Mouse (Mus musculus) cerebellum, adult 8-10 months (tissue): ENCODE data around the gene Fnbp1.
A peak's percentile ranks its signal among the peaks of the same experiment; 100 is the strongest.

ENCODE experiments used
- DNase-seq: peaks from one replicate; pipeline ENCODE4 v3.0.0; 2022

Gene Fnbp1

DNA sequence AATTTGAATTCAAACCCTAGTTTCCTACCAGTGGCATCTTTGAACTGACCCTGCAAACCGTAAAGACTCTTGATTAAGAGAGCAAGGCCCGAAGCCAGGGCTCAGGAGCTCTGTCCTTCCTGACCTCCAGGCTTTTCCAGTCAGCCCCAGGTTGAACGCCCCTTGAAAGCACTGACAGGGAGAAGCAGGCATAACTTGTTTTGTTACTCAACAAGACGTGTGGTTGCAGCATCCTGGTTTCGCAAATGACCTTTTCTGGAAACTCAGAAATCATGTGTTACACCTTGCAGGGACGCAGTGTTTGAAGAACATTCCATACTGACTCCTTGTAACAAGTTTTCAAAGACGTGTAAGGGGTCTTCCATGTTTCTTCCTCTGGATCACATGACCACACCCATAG, 5.2 kb upstream of the Fnbp1 start:
- DNase-seq: no peak

DNA sequence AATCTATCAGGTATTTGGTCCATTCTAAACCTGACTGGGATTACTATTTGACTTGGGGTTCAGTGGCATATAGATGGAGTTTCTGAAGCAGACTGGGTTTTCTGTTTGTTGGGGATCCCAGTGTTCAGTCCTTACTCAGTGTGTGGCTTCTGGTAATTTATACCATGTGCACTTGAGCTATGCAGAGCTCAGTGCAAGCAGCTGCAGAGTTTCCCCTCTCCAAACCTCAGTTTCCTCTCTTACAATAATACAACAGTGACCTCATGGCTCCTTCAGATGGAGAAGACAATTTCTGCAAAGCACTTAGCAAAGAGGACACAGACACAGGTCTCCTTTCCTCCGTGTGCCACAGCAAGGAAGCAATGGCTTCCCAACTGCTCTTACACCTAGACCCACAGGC, 3.1 kb upstream of the Fnbp1 start:
- no peak for DNase-seq

DNA sequence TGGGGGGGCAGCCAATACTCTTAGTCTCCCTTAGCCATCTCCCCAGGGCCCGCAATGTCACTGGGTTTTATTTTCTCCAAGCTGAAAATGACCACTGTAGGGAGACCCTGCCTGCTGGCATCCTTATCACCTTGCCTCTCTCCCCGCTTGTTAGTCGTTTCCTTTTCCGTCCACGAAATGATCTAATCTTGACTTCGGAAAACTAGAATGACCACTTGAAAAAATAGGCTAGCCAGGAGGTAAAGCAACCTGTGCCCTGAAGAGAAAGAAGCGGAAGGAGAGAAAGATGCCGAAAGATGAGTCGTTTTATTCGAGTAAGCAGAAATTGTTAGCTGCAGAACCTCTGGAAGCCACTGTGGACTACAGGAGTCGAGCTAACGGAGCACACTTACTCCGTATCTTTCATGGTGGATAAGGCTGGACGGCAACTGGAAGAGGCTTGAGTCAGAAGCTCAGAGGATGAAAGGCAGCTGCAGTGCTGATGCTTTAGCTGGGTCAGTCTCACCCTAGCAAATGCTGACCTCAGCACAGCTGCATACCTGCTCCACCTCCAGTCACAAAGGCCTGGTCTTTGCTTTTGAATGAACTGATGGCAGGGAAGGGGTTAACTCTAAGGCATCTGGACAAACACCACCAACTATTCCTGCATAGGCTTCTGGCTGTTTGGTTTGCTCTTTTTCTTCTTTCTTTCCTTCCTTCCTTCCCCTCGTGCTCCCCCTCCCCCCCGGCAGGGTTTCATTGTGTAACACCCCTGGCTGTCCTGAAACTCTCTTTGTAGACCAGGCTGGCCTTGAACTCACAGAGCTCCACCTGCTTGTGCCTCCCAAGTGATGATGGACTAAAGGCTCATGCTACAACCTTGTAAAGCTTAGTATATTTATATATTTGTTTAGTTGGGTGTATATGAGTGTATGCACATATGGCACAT, 2.2 kb upstream of the Fnbp1 start:
- DNase-seq: no peak

DNA sequence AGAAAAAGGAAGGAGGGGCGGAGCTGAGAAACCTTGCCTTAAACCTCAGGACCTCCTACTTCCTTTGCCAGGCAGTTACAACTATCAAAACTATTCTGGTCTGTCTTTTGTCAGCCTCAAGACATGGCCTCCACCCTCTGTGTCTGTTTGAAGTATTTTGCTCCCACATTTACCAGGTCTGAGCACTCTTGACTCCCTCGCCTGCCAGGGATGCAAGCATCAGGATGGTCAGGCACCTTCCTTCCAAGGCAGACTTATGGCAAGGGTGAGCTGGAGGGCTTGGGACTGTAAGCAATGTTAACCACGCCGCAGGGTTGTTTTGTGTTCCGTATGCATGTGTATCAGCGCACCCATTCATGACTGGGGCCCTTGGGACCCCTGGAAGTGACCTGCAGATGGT, 1.5 kb upstream of the Fnbp1 start:
- no peak for DNase-seq

DNA sequence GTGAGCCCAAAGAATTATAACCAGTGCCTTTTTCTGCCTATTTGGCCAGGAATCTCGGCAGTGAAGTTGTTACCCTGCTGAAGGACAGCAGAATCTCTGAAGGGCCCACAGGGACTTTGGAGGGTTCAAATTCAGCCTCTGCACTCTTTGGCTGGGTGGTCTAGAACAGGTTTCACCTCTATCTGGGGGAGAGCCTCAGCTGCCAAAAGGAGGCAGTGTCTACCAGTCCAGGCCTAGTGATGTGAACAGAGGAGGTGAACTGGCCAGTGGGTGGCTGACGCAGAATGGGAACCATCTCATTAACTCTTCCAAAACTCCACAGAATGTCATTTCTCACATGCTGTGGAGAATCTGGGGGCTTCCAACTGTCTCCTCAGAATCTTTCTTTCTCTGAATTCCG, 697 bp upstream of the Fnbp1 start:
- DNase-seq: peak; percentile 39

DNA sequence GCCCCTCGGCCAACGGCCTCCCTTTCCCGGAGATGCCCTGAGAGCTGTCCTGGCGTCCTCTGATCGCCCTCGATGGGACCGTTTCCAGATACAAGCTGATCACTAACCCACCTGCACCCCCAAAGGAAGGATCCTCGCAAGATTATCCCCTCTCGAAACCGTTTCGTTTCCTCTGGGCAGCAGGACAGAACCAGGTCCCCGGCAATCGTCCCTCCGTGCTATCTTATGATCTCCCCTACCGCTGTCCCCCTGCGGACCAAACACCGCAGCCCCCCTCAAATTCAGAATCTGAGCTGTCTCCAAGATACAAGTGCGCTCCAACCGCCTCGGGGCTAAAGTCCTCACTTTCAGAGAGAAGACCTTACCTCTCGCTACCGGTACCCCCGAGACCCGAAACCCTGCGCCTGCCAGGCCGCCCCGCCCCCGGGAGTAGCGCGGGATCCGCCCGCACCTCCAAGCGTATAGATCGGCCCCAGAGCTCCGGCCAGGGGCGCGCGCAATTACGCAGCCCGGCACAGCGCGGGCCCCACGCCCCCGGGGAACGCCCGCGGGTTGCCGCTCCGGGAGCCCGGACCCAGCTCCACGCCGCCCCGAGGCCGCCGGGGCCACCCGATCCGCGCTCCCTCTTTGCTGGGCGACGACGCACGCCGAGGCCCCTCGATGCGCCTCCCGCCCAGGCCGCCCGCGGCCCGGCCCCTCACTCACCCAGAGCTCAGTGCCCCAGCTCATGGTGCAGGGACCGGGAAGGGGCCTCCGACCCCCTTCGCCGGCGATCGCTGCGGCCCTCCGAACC, 538 bp downstream of the Fnbp1 start:
- peak; percentile 63 for DNase-seq

DNA sequence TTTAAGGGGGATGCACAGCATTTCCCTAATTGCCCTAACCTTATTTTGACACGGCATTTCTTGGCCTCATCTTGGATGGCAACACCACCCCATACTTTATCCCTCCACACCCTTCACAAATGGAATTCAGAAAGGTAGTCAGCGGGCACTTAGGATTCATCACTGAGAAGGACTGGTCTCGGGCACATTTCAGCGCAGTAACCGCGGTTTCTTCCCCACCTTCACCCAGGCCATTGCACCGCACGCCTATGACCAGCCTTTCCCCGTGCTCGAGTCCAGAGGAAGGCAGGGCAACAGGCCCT, 1.1 kb downstream of the Fnbp1 start:
- no peak for DNase-seq

DNA sequence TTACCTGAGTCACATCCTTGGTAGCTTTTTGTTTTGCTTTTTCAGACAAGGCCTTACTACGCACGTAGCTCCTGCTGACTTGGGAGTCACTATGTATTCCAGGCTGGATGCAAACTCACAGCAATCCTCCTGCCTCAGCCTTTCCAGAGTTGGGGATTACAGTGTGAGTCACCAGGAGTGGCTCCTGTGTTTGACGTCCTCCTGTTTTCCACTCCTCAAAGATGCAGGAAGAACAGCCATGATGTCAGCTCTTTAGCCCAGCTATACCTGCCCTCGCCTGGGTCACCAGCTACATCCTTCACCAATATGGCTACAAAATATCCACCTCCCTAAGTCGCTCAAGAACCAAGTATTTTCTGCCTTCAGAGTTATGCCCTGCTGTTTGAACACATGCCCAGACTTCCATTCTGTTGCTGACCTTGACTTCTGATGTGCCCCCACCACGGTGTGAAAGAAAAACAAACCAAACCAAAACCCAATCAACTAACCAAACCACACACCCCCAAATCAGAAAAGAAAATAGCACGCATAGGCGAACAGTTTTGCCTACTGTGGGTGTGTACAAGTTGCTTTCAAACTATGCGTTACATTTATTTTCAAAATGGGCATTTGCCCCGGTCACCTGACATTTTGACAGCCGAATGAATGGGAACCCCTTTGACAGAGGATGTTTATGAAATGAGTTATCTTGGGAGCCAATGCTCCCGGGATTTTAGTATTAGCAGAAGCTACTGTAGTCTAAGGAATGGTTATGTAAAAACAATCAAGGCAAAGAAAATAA, 1.6 kb downstream of the Fnbp1 start:
- peak; percentile 31 for DNase-seq

DNA sequence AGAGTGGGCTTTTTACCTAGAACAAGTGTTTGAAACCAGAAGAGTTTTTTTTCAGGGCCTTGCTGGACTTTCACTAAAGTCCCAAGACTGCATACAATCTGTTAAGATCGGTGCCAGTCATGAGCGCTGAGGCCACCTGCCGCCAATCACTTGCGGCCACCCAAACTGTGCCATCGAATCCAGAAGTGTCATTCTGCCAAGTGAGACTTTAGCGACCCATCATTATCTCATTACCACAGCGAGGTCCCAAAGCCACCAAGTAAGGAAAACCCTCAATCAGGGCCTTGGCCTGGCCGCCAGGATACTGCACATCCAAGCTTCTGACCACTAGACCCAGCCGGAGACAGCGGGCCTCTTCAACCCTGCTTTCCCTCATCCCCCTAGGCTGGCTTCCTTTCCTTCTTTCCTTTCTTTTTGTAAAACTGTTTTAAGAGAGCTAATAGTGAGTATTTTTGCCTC, 2.6 kb downstream of the Fnbp1 start:
- peak; percentile 41 for DNase-seq

DNA sequence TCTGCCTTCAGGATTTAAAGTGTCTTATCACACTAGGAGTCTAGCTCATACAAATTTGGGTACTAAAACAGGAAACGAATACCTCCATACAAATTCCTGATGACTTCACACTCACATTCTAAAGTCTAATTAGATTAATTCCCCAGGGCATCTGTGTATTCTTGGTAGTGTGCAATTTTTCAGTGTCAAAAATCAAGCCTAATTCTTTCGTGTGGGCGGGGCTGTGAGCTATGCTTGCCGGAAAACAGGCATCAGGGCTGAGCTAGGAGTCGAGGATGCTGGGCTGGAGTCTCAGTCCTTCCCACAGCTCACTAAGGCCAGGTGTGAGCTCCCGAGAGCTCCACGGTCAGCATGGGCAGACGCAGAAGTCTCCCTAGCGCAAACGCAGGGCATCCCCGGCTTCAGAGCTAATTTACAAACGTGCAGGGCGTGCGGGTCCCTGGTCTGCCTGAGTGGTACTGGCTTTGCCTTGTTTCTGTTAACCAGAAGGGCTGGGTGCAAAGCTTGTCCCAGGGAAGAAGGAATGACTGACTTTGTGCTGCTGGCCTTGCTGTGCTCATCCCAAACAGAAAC, 4.7 kb downstream of the Fnbp1 start:
- DNase-seq: peak; percentile 30

DNA sequence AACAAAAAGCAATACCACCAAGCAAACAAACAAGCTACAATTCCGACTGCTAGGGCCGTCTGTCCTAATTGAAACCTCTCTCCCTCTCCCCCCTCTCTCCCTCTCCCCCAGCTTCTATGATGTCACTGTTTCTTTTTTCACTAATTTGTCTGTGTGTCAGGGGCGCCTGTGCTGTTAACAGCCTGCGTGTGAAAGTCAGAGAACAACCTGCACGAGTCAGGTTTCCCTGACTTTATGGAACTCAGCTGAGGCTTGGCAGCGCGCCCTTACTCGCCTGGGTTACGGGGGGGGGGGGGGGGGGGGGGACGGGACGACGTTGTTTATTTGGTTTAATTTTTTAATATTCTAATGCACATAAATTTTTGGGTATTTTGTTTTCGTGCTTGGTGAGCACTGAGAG, 5.5 kb downstream of the Fnbp1 start:
- no peak for DNase-seq

DNA sequence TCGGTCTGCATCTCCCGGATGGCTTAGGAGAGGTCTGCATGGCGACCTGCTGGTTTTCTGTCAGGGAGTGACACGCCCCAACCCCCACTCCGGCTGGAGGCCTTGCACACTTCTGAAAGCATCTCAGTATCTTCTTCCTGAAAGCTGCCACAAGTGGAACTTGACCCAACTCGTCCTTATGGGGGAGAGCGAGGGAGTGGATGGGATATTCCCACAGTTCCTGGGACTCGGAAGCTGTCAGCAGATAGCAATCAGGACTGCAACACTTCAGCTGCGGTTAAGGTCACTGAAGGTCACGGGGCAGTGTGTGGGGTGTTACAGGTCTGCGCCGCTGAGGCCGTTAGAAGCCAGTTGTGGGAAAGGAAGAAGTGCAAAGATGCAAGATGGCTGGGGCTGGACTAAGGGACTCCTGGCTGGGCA, 6.3 kb downstream of the Fnbp1 start:
- peak; percentile 33 for DNase-seq

DNA sequence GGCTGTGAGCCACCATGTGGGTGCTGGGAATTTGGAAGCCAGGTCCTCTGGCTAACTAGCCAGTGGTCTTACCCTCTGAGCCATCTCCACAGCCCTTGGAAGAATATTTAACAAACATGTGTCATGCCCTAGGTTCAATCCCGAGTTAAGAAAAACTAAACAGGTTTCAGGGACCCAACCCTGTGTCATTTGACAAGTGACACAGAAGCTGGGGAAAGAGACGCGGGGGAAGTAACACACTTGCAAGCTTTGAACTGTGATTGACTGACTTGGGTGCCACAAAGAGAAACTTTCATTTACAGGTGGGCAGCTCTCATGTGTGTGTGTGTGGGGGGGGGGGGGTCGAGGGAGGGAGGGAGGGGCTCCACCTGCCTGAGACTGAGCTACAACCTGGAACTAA, 7.8 kb downstream of the Fnbp1 start:
- DNase-seq: no peak

DNA sequence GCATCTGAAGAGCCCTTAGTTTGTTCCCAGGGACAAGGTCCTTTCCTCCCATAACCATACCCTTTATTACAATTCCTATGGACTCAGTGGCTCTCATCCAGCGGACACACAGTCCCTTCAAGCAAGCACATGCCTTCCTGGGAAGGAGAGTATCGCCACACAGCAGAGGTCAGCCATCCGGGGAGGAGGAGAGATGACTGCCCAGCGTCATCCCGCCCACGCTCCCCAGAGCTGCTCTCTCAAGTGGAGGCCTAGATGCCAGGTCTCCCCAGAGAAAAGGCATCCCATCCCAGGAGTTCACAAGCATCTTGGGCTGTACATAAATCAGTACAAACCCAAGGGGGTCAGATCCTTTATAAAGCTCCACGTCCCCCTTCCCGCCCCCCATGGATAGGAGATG, 9.1 kb downstream of the Fnbp1 start:
- DNase-seq: peak; percentile 45

DNA sequence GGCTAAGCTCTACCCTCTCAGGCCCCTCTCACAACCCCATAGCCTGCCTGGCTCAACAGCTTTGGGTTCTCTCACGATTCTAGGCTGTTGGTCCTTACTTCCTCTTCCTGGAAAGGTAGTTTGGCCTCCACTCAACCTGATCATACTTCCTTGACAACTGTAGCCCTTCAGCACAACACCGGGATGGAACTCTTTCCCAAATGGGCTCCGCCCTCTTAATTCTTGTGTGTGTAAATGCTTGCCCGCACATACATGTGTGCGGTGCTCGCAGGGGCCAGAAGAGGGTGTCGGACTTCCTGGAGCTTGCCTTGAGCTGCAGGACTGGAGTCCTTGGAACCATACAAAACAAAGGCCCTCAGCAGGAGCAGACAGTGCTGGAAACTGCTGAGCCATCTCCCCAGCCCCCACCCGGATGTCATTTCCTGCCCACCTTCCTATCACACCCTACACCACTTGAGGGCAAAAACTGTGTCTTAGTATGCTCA, 11.0 kb downstream of the Fnbp1 start:
- DNase-seq: no peak

DNA sequence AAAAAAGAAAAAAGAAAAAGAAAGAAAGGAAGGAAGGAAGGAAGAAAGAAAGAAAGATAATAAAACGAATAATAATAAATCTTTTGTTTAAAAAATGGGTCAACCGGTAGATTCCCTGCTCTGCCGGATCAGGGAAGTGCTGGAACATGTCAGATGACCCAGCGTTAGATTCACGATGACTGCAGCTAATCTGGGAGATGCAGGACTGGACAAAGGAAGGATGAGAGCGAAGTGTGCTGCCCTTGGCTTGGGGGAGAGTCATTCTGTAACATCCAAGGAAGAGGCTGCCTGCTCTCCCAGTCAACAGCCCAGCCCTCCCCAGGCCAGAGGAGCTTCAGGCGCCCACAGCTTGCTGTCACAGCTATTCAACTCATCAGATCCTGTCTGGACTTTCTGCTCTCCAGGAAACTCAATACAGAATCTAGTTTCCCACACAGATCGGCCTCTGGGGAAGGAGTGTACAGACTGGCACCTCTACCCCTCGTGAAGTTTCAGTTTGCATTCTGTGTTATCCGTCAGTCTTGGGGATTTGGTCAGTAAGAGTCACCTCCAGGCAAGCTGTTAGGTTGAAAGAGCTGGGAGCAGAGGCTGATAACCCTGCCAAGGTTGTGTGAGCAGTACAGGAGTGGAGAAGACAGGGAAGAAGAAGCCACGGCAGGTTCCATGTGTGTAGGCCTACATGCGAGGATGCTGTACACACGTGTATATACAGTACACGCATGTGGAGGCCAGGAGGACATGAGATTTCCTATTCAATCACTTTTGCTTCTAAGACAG, 11.9 kb downstream of the Fnbp1 start:
- DNase-seq: no peak

DNA sequence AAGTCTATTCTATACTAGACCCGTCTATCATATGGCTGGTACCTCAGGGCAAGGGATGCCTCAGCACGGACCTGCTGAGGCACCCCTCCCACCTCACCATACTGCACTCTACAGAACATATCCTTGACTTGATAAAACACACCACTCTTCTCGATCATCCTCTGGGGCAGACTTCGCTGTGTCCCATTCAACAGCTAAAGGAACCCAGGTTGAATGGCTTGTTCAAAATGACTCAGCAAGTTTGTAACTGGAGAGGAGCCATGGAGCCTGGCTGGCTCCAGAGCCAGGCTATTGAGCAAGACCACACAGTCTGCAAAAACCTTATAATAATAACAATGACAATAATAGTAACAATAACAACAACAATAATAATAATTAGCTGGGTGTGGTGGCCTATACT, 13.9 kb downstream of the Fnbp1 start:
- DNase-seq: no peak

DNA sequence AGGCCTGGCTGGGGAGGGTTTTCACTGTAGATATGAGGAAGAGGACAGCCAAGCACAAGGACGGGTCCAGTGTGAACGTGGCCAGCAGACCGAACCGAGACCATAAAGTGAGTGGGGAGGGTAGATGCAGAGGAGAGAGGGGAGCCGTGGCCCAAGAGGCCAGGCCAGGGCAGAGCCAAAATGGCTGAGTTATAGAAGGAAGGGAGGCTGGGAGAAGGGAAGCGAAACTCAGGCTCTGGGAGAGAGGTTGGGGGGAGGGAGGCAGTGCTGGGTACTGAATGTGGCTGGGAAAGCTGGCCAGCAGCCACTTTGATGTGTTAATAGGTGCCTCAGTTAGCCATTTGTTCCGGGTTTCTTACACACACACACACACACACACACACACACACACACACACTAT, 14.6 kb downstream of the Fnbp1 start:
- no peak for DNase-seq

DNA sequence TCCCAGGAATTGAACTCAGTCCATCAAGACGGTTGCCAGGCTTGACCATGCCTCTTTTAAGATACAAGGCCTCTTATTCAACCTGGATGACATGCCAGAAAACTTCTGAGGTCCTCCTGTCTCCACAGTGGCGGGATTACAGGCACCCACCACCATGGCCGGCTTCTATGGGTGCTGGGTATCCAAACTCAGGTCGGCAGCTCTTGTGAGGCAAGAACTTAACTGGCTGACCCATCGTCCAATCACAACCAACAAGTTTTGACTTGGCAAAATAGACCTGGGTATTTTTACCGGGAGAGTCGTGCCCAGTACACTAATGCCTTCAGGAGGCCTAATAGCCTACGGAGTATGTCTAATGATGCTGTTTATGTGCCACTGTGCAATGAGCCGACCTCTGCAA, 15.8 kb downstream of the Fnbp1 start:
- DNase-seq: no peak

DNA sequence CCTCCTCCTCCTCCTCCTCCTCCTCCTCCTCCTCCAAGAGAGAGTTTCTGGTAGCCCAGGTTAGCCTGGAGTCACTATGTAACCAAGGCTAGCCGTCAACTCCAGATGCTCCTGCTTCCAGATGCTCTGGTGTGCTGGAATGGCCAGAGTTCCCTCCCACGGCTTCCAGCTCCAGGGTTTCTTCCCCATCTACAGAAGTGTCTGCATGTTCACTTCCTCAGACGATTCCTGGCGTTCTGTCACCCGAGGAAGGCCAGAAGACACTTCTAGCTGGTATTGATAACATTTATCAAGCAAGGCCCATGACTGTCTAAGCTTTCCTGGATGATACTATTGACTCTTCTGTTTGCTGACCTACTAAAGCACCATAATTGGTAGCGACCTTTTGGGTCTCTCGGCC, 16.7 kb downstream of the Fnbp1 start:
- DNase-seq: no peak

DNA sequence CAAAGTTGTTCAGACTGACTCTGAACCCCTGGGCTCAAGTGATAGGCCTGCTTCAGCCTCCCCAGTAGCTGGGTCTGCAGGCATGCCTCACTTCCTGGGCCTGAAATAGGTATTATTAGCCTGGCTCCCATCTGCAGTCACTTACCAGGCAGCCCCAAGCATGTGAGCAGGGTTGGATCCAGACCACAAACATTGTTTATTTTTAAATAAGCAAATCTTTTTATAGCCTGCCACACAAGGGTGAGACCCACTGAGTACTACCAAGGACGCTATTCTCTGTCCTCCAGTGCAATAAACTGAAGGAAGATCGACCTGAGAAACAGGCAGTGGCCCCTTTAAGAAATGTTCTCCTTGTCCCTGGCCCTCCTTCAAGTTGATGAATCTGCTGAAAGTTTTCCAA, 17.1 kb downstream of the Fnbp1 start:
- no peak for DNase-seq

DNA sequence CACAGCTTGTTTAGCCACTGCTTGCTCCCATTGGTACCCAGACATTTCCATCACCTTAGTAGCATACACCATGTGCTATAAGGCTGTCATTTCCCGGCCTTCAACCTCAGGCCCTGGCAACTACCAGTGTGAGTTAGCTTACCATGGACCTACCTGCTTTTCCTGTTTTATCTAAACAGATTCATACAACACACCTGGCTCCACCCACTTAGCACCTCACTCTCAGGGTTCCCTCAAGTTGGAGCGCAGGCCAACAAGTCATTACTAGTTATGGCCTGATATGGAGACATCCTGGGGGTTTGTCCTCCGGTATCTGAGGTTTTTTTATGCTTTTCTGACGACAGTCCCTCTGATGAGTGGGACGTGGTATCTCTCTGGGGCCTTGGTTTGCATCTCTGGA, 18.3 kb downstream of the Fnbp1 start:
- no peak for DNase-seq
